Mouse (Mus musculus) cortical plate, adult 2 months (tissue): ENCODE data around the gene Fryl. TPM values are rescaled to one million over a fixed set of nuclear protein-coding genes. Genes with fewer than 3 reads are reported as not detected.

Source experiments
- H3K27ac ChIP-seq: fragments of 200-500 bp; 2 replicates; pipeline ENCODE4 v1.5.1; 2012; ENCODE audit warnings: low read length, control low read depth, inconsistent platforms; ENCODE audit not compliant: insufficient read depth
- H3K4me1 ChIP-seq: fragments of 200-500 bp; 2 replicates; pipeline ENCODE4 v1.6.1; 2011; ENCODE audit warnings: low read length; ENCODE audit not compliant: control insufficient read depth, insufficient read depth
- H3K4me3 ChIP-seq: fragments of 200-500 bp; 2 replicates; pipeline ENCODE4 v1.5.1; 2011; ENCODE audit warnings: mild to moderate bottlenecking, low read length, control low read depth; ENCODE audit not compliant: insufficient read depth
- CTCF ChIP-seq: fragments of 200-500 bp; IDR thresholded peaks from 2 replicates; pipeline ENCODE4 v1.5.1; 2011; ENCODE audit warnings: mild to moderate bottlenecking, control low read depth, low read length; ENCODE audit not compliant: insufficient read depth; ENCODE audit errors: extremely low read depth
- POLR2A ChIP-seq: fragments of 200-500 bp; IDR thresholded peaks from 2 replicates; pipeline ENCODE4 v1.6.1; 2011; ENCODE audit warnings: mild to moderate bottlenecking, low read length, control low read depth; ENCODE audit not compliant: insufficient read depth; ENCODE audit errors: extremely low read depth
- polyA plus RNA-seq: library from polyadenylated mRNA; depleted of rRNA; stranded (reverse); fragments of >200 nt; gene quantifications from 2 replicates; pipeline ENCODE4 v1.2.3, GENCODE M21; 2012

Gene Fryl
- polyA plus RNA-seq, 1 experiment: 50.3 TPM

DNA sequence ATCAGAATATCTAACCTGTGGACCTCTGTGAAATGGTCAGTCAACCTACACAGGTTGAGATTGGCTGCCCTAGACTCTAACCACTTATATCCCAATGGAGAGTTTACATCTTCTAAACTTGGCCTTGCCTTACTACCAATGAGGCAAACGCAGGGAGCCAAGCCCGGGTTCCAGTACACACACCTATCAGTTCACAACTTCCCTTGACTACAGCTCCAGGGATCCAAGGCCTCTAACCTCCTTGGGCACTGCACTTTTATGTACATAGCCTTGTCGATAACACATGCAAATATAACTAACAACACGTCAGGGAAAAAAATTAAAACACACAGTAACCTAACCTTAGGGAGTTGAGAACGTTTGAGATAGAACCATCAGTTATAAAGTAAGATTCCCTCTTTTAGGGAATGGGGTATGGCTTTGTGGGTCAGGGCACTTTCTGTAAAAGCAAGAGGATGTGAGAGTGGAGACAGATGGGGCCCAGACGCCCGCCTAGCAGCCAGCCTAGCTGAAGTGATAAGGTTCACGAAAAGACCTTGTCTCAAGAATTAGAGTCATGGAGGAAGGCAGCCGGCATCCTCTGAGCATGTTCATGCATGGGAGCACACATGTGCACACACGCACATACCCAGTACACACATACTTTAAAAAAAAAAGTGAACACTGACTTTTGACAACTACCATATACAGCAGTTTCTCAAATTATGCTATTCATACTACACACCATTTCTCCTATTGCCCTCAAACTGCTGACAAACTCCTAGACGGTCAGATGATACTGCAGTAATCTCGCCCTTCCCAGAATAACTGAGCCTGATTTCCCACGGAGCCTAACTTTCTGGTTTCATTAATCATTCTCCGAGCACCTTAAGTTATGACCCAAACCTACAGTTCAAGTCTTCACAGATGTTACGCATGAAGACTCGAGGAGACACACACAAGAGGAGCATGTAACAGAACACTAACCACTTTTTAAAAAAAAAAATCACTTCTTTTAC, 55.7 kb downstream of the Fryl start:
- Histone ChIP-seq H3K4me3 (no peak overlapping the region), H3K27ac (no peak overlapping the region), H3K4me1 (no peaks in the 10 kb centered on the region)
- TF ChIP-seq CTCF (no peak), POLR2A (no peak)

DNA sequence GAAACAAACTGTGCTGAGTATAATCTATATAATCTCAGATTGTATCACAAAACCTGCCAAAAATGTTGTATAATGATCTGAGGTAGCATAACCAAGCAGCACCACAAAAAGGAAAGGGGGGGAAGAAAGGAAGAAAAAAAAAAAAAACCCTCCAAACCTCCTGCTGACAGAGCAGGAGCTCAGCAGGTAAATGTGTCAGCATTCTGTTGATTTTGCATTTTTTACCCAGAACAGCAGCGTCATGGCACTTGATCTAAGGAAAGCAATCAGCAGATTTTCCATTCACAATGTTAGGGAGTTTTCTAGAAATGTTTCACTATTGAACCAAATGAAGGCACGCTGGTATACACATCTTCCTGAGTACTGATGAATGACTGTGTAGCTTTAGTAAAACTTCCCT, 56.8 kb downstream of the Fryl start:
- no peak for TF ChIP-seq CTCF
- no peak for TF ChIP-seq POLR2A
- no peak overlapping the region for H3K4me3 ChIP-seq
- H3K27ac ChIP-seq: no peak overlapping the region
- H3K4me1 ChIP-seq: no peaks in the 10 kb centered on the region

DNA sequence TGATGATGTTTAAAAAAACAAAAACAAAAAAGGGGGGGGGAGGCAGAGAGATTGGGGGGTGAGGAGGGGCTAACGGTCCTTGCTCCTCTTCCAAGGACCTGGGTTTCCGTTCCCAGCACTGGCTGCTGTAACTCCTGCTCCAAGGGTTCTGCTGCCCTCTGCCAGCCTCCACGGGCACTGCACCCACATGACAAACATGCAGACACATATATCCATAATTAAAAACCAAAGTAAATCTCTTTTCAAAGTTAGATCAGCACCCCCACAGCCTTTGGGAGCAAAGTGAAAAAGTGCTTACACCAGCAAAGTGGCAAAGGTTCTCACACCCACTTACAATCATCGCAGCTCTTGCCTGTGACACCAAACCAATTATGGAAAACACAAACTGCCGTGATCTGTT, 57.7 kb downstream of the Fryl start:
- H3K4me3 ChIP-seq: no peak overlapping the region
- TF ChIP-seq CTCF (0 out of 2 replicates have a peak, but pooled peaks have one; percentile 19), POLR2A (no peak)
- no peaks in the 10 kb centered on the region for H3K4me1 ChIP-seq
- no peak overlapping the region for H3K27ac ChIP-seq

DNA sequence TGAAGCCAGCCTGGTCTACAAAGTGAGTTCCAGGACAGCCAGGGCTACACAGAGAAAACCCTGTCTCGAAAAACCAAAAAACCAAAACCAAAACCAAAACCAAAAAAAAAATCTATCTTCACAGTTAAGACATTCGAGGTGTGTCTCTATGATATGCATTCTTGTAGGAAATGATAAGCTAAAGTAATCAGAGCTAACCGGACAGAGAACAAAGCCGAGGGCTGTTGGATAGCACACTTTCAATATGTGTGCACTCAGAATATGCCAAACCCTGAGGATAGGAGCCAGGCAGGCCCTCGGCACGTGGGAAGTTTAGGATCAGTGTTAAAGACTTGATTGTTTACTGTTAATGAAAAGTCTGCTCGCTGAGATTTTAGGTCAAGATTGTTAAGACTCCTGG, 58.6 kb downstream of the Fryl start:
- Histone ChIP-seq H3K4me3 (no peak overlapping the region), H3K4me1 (no peaks in the 10 kb centered on the region), H3K27ac (no peak overlapping the region)
- TF ChIP-seq POLR2A: no peak

DNA sequence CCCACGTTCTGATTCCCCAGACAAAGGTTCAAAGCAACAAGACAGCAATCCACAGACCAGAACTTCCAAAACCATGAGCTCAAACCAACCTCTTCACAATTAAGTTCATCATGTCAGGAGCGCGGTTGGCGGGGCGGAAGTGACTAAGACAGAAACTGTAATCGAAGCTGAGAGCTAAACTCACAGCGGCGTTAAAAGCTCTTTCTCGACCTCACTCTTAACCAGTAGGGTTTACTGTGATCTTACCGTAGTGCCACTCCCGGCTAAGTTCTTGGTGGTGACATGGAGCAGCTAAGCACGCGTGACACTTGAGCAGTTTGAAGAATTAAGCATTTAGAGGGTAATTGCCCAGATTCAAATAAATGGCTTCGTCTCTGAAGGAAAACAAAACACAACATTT, 61.7 kb downstream of the Fryl start:
- Histone ChIP-seq H3K27ac (no peak overlapping the region), H3K4me1 (no peaks in the 10 kb centered on the region), H3K4me3 (no peak overlapping the region)
- TF ChIP-seq POLR2A (no peak), CTCF (no peak)

DNA sequence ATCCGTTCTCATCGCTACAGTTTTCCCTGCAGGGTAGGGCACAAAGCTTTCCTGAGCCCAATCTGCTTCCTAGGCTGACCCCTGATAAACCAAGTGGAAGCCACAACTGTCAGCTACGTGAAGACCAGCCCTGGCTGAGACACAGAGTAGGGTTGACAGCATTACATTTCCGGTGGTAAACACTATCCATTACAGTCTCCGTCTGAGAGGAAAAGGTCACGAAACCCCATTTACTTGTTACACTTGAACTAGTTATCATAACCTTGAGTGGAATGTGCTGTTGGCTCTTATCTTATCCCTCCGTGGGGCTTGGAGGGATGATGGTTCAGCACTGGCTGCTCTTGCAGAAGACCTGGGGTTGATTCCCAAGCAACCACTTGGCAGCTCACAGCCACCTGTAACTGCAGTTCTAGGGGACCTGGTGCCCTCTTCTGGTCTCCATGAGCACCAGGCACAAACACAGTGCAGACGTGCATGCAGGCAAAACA, 62.3 kb downstream of the Fryl start:
- no peak overlapping the region for H3K27ac ChIP-seq
- TF ChIP-seq CTCF (no peak), POLR2A (no peak)
- H3K4me3 ChIP-seq: no peak overlapping the region
- no peaks in the 10 kb centered on the region for H3K4me1 ChIP-seq

DNA sequence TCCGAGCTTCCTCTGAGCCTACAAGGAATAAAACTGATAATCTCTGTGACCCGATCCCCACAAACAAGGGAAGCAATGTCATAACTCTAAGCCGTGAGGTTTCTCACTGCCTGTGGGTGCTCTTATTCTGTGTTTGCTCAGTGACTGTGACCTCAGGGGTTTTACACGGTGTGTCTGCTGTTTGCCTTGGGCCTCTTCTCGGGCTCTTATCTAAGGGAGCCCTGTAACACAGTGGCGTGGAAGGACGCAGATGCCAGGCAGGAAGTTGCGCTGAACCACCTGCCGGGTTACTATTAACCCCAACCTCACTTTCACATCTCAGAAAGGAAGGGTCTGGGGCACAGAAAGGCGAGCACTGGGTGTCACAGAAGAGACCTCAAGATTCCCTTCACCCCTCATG, 62.8 kb downstream of the Fryl start:
- Histone ChIP-seq H3K4me1 (no peaks in the 10 kb centered on the region), H3K27ac (no peak overlapping the region), H3K4me3 (no peak overlapping the region)
- no peak for TF ChIP-seq CTCF
- no peak for TF ChIP-seq POLR2A

DNA sequence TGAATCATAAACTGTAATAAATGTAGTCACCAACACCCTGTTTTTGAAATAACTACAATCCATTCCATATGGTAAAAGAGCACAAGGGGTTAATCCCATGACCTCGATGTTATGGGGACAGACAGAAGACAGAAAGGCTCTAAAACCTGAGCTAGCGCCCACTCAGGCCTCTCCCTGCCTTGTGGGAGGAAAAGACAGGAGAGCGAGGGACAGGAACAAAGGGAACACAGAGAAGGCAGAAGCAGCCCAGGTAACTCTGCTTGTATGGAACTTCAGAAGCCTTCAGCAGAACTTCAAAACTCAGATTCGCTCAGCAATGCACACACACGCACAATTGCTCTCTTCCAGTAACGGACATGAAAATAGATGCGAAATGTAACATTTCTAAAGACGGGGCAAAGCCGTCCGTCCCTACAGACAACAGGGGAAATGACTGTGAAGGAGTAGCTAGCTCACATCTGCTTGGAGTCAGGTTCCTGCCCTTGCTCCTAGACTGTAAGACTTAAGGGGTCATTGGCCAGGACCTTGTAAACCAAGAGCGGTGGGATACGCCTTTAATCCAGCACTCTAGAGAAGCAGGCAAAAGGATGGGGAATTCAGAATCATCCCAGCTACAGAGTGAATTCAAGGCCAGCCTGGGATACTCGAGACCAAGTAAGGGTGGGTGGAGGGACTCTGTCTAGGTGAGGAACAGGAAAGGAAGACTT, 63.4 kb downstream of the Fryl start:
- TF ChIP-seq CTCF (no peak), POLR2A (no peak)
- no peak overlapping the region for H3K27ac ChIP-seq
- H3K4me1 ChIP-seq: no peaks in the 10 kb centered on the region
- H3K4me3 ChIP-seq: no peak overlapping the region

DNA sequence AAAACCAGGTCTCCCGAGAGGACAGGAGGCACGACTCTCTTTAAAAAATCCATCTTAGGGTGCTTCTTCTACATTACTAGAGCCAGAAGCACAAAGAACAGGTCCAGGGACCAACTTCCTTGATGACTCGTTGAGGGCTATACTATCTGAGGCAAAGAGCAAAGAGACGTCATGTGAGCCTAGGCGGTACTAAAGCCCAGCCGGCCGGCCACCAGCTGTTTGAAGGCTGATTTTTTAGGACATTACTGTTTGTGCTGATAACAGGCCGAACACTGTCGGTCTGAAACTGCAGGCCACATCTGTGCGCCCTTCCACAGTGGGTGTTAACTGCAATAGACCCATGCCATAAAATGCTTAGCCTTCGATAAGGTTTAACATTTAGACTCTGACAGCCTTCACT, 64.7 kb downstream of the Fryl start:
- no peaks in the 10 kb centered on the region for H3K4me1 ChIP-seq
- TF ChIP-seq POLR2A: no peak
- TF ChIP-seq CTCF: no peak

More for the DNA sequence above, 64.7 kb downstream of the Fryl start:
- H3K27ac ChIP-seq: no peak overlapping the region
- no peak overlapping the region for H3K4me3 ChIP-seq
